Mouse (Mus musculus) 3134 (cell line): ENCODE data around the gene Spop.

ENCODE experiments used
- DNase-seq: peaks from one replicate; pipeline ENCODE4 v3.0.0-alpha.2; 2011; ENCODE audit warnings: low spot score; ENCODE audit not compliant: insufficient read length; ENCODE audit errors: extremely low read depth

Spop gene

GRCm38 (mm10) chr11:95413641-95414535, at the start of gene Spop:
TSS of gene Spop (plus strand) at chr11:95414080.
- DNase-seq: peak; percentile 90

GRCm38 (mm10) chr11:95364388-95364787, 49.5 kb upstream of the Spop start:
- DNase-seq: no peak

GRCm38 (mm10) chr11:95365596-95365995, 48.3 kb upstream of the Spop start:
- peak; percentile 68 for DNase-seq

- no peak for DNase-seq
These were observed 47.5 kb upstream of the Spop start for GRCm38 (mm10) chr11:95366280-95366897.

GRCm38 (mm10) chr11:95367011-95367735, 46.7 kb upstream of the Spop start:
- no peak for DNase-seq

- no peak for DNase-seq
These were observed 45.6 kb upstream of the Spop start for GRCm38 (mm10) chr11:95368231-95368823.

GRCm38 (mm10) chr11:95368871-95369270, 45.0 kb upstream of the Spop start:
- no peak for DNase-seq

GRCm38 (mm10) chr11:95369964-95370890, 43.7 kb upstream of the Spop start:
- DNase-seq: no peak

GRCm38 (mm10) chr11:95371182-95371581, 42.7 kb upstream of the Spop start:
- DNase-seq: no peak

GRCm38 (mm10) chr11:95378926-95379325, 35.0 kb upstream of the Spop start:
- DNase-seq: no peak

- no peak for DNase-seq
These were observed 34.3 kb upstream of the Spop start for GRCm38 (mm10) chr11:95379552-95379951.

- no peak for DNase-seq
These were observed 33.2 kb upstream of the Spop start for GRCm38 (mm10) chr11:95380711-95381110.

GRCm38 (mm10) chr11:95381146-95381545, 32.7 kb upstream of the Spop start:
- DNase-seq: no peak

- DNase-seq: peak; percentile 71
These were observed 30.4 kb upstream of the Spop start for GRCm38 (mm10) chr11:95383331-95383986.

- DNase-seq: no peak
These were observed 29.9 kb upstream of the Spop start for GRCm38 (mm10) chr11:95384004-95384318.

GRCm38 (mm10) chr11:95384319-95384972, 29.4 kb upstream of the Spop start, which contains the start of gene Slc35b1:
TSS of gene Slc35b1 (plus strand) at chr11:95384692.
- peak; percentile 93 for DNase-seq

- no peak for DNase-seq
These were observed 28.9 kb upstream of the Spop start for GRCm38 (mm10) chr11:95384973-95385320.

- no peak for DNase-seq
These were observed 26.5 kb upstream of the Spop start for GRCm38 (mm10) chr11:95387354-95387753.

GRCm38 (mm10) chr11:95389006-95389405, 24.9 kb upstream of the Spop start:
- DNase-seq: no peak
